Mouse (Mus musculus) left cerebral cortex, postnatal 36 days (tissue): ENCODE data around the gene Nip7. TPM values are rescaled to one million over a fixed set of nuclear protein-coding genes. Genes with fewer than 3 reads are reported as not detected.
A peak's percentile ranks its signal among the peaks of the same experiment; 100 is the strongest.
"Not testable (repeated sequence)": the region's sequence is repeated elsewhere in the genome, so short reads cannot be mapped to it uniquely, and the experiment has no call there.

Source experiments
- DNase-seq, 2 experiments: peaks; one replicate each; pipeline ENCODE4 v3.0.0; 2021 to 2022; ENCODE audit warnings: low spot score in 2 of 2, mixed read lengths in 1 of 2
- intact Hi-C: fragments of 180-260 bp; cut with DNase I; formaldehyde crosslinking; loops from one replicate; pipeline ENCODE4 v1.15.1; 2025
- total RNA-seq, 2 experiments: library from RNA; stranded (reverse); gene quantifications; 2 replicates each; pipeline ENCODE4 v1.2.3; 2021

The Nip7 gene
- total RNA-seq: 10 to 100 TPM; 42.2 to 43.8 TPM

DNA sequence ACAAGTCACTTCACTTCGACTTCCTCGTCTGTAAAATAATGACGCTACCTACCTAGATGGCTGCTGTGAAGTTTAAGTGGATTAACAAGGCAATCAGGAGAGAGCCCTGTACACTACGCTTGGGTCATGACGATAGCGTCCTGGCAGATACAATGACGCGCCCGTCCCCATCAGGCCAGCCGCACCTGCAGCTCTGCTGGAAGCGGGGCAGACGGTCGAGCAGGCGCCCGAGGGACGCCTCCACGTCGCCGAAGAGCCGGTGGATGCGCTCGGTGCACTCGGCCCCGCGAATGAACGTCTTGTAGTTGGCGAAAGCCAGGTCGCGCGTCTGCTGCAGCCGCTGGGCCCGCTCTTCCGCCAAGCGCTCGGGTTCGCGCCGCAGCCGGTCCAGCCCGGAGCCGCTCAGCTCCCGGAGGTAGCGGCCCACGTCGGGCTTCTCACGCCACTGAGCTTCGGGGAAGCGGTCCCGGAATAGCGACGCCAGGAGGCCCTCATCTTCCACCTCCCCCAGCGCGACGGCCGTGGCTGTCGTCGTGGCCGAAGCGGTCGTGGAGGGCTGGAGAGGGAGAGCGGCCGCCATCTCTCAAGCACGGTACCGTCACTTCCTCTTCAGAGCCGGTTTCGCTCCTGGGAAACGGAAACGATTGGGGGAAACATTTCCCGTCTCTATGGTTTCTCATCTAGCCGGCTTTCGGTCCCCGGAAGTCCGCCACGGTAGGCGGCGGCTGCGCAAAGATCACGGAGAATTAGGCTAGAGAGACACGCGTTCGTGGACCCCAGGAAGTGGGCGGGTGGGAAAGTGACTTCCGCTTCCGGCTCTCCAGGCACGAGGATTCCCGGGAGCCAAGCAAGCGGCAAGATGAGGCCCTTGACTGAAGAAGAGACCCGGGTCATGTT is at the start of gene Nip7, which contains the start of gene Cog8:
TSS of gene Nip7 (plus strand) at position 802 of the 897 bp plus-strand sequence.
TSS of gene Cog8 (minus strand) at position 614 of the 897 bp plus-strand sequence.
- intact Hi-C loops: loop anchor here (2.0 kb wide), 1 partner anchor 38 kb away; no protein-coding TSS in a partner anchor
- peak; percentile 97 for DNase-seq

DNA sequence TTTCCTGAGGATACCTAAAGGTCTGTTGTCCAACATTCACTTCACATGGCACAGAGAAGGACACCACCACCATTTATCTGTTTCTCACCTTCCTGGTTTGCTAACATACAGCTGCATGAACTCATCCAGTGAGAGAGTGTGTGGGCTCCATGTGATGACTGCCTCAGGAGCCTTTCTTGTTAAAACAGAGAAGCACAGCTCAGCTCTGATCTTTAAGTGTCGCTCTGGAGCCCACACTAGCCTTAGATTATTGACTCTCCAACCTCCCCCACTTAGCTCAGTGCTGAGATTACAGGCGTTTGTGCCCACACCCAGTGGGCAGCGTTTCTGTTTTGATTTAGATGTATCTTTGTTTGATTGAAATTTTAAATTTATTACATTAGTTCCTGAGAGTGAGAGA is 48.9 kb upstream of the Nip7 start:
- intact Hi-C loops: loop anchor here (10.0 kb wide), 1 partner anchor 293 kb away; no protein-coding TSS in a partner anchor
- peak in 1 of 2 experiments; percentile 26 for DNase-seq

DNA sequence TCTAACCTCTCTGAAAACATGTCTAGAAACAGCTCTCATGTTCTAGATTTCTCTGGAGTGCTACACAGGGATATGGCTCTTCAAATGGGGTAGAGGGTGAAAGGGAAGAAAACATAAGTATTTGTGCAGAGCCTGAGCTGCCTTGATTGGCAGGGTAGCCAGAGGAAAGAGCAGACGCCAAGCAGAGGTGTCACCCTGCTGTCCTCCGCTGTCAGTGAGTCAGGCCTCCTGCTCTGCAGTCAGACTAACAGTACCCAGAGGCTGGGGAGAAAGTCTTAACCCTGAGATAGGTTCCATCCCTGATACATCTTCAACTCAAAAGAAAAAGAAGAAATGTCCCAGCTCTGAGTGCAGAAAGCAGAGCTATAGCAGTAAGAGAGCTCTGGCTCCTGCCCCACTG is 44.0 kb upstream of the Nip7 start:
- no peak for DNase-seq
- intact Hi-C loops: no loop called here

- intact Hi-C loops: no loop called here
- DNase-seq: no peak
These were observed 41.8 kb upstream of the Nip7 start for GRCm38 (mm10) chr8:107014915-107015314.

- DNase-seq: no peak
- intact Hi-C loops: loop anchor here (10.0 kb wide), 1 partner anchor 319 kb away; no protein-coding TSS in a partner anchor
These were observed 33.2 kb upstream of the Nip7 start for GRCm38 (mm10) chr8:107023479-107023878.

GRCm38 (mm10) chr8:107029310-107029709 is 27.4 kb upstream of the Nip7 start:
- DNase-seq: no peak
- intact Hi-C loops: loop anchor here (10.0 kb wide), 1 partner anchor 325 kb away; no protein-coding TSS in a partner anchor

GRCm38 (mm10) chr8:107030058-107030457 is 26.6 kb upstream of the Nip7 start:
- intact Hi-C loops: loop anchor here (10.0 kb wide), 1 partner anchor 345 kb away; the partner anchor contains the start of gene Tango6
- no peak for DNase-seq

GRCm38 (mm10) chr8:107030650-107031576 is 25.8 kb upstream of the Nip7 start, which contains the start of gene Vps4a:
Gene Vps4a, plus strand, starts transcription at chr8:107031222.
- intact Hi-C loops: loop anchor here (10.0 kb wide), 1 partner anchor 346 kb away; the partner anchor contains the start of gene Tango6
- peak; percentile 93 to 96 for DNase-seq

- intact Hi-C loops: loop anchor here (10.0 kb wide), 1 partner anchor 347 kb away; the partner anchor contains the start of gene Tango6
- no peak for DNase-seq
These were observed 25.0 kb upstream of the Nip7 start for GRCm38 (mm10) chr8:107031577-107032090.

DNA sequence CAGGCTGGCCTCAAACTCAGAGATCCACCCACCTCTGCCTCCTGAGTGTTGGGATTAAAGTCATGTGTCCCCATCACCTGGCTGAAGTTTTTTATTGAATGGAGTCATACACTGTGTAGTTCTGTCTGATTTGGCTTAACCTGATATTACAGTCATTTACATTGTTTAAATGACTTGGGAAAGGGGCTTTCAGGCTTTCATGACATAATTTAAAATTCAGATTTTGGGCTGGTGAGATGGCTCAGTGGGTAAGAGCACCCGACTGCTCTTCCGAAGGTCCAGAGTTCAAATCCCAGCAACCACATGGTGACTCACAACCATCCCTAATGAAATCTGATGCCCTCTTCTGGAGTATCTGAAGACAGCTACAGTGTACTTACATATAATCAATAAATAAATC is 23.1 kb upstream of the Nip7 start:
- DNase-seq: not testable (repeated sequence)
- intact Hi-C loops: loop anchor here (10.0 kb wide), 1 partner anchor 349 kb away; the partner anchor contains the start of gene Tango6

DNA sequence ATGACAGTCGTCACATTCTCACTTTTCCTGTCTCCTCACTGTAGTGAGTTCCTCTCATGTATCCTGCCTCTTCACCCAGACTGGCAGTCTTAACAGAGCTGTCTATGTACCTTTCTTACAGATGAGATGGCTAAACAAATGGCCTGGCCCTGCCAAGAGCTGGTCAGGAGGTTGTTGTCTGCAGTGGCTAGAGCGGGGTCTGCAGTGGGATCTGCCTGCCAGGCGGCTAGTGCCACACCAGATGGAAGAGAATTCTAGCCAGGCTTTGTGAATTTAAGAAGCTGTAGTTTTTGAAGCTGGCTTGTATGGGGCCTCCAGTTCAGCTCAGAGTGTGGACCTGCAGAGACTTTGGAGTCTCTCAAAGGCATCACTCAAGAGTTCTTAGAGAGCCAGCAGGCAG is 21.0 kb upstream of the Nip7 start:
- intact Hi-C loops: loop anchor here (10.0 kb wide), 1 partner anchor 351 kb away; the partner anchor contains the start of gene Tango6
- no peak for DNase-seq

- intact Hi-C loops: loop anchor here (10.0 kb wide), 1 partner anchor 352 kb away; the partner anchor contains the start of gene Tango6
- DNase-seq: no peak
These were observed 20.1 kb upstream of the Nip7 start for GRCm38 (mm10) chr8:107036626-107037025.

DNA sequence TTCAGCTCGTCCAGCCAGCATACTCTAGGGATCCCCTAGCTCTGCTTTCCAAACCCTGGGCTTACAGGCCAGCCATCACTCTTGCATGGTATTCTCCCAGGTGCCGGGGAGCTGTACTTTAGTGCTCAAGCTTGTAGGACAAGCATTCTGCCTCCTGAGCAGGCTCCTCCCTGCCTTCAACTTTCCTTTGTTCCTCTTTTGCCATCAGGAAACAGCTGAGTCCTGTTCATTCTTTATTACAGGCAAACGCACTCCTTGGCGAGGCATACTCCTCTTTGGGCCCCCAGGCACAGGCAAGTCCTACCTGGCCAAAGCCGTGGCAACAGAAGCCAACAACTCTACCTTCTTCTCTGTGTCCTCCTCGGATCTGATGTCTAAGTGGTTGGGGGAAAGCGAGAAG is 16.0 kb upstream of the Nip7 start:
- DNase-seq: no peak

DNA sequence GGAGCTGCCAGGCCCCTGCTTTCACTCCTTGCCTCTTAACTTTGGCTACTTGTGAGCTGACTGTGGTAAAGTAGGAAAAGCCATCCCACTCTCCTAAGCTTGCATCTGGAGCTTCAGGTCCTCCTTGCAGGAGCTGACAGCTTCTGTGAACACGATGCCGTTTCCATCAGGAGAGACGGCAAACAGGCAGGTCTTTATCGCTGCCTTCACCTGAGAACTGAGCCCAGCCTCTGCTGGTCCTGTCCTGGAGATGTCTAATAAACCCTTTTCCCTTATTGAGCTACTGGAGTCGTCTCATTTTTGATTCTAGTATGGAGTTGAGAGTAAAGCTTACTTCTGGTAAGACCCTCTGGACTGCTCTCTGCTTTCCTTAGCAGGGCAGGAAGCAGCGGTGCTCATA is 11.2 kb upstream of the Nip7 start:
- intact Hi-C loops: no loop called here
- no peak for DNase-seq

More for the DNA sequence above, 16.0 kb upstream of the Nip7 start:
- intact Hi-C loops: no loop called here

GRCm38 (mm10) chr8:107046976-107047375 is 9.7 kb upstream of the Nip7 start:
- no peak for DNase-seq
- intact Hi-C loops: no loop called here

- peak; percentile 88 to 90 for DNase-seq
- intact Hi-C loops: no loop called here
These were observed 8.4 kb upstream of the Nip7 start, which contains the start of gene Pdf for GRCm38 (mm10) chr8:107048061-107048941. Gene Pdf, minus strand, starts transcription at chr8:107048614.

DNA sequence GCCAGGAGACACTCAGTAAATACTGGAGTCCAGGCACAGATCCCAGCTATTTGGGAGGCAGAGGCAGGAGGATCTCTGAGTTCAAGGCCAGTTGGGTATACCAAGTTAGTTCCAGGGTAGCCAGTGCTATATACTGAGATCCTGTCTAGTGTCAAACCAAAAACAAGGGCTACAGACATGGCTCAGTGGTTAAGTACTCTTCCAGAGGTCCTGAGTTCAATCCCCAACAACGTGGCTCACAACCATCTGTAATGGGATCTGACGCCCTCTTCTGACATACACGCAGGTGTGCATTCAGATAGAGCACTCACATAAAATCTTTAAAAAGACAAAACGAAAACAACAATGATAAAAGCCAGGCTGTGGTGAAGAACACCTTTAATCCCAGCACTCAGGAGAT is 7.2 kb upstream of the Nip7 start:
- intact Hi-C loops: no loop called here
- no peak for DNase-seq

DNA sequence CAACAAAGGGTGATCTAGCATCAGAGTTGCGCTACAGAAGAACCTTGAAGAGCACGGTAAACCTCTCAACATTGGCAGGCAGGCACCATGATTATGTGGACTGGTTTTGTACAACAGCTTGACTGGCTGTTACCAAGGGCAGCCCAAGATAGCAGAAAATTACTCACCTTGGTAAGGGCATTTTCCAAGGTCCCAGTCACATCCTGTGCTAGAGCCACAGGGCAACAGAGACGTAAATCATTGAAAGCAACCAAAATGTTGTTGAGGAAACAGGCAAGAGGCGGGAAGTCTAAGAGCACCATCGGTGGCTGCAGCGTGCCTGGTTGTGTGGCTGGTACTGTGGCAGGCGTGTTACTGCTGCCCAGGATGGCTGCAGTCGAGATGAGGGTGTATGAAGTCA is 4.6 kb upstream of the Nip7 start:
- DNase-seq: no peak
- intact Hi-C loops: no loop called here
